Mouse (Mus musculus) left cerebral cortex, adult 2 months (tissue): Measurements from ENCODE around the gene Rnf32. TPM values are rescaled to one million over a fixed set of nuclear protein-coding genes. Genes with fewer than 3 reads are reported as not detected.
A peak's percentile ranks its signal among the peaks of the same experiment; 100 is the strongest.

Experiments used
- DNase-seq, 2 experiments: peaks; one replicate each; pipeline ENCODE4 v3.0.0; 2021 to 2022; ENCODE audit warnings: low spot score in 2 of 2, mixed read lengths in 1 of 2; ENCODE audit errors: extremely low spot score in 1 of 2
- H3K27ac ChIP-seq: fragments of 200-600 bp; 2 replicates; pipeline ENCODE4 v1.8.1; 2022
- H3K4me3 ChIP-seq: fragments of 200-600 bp; 2 replicates; pipeline ENCODE4 v1.8.1; 2022
- CTCF ChIP-seq: fragments of 200-600 bp; IDR thresholded peaks from 2 replicates; pipeline ENCODE4 v1.8.1; 2022; ENCODE audit warnings: antibody characterized with exemption, mild to moderate bottlenecking, moderate library complexity
- intact Hi-C: fragments of 180-260 bp; cut with DNase I; formaldehyde crosslinking; loops from one replicate; pipeline ENCODE4 v1.15.1; 2025
- total RNA-seq, 2 experiments: library from RNA; stranded (reverse); gene quantifications; 2 replicates each; pipeline ENCODE4 v1.2.3; 2021

The Rnf32 gene
- total RNA-seq, 2 experiments from 2014 or later: 13.9 to 16.3 TPM

- Histone ChIP-seq H3K27ac (no peak overlapping the region), H3K4me3 (no peak overlapping the region)
- TF ChIP-seq CTCF: no peak
- intact Hi-C loops: no loop called here
- no peak for DNase-seq
Observed at GRCm38 (mm10) chr5:29211980-29212555, 16.3 kb downstream of the Rnf32 start.

- intact Hi-C loops: no loop called here
- no peak for DNase-seq
- Histone ChIP-seq H3K27ac (no peak overlapping the region), H3K4me3 (no peak overlapping the region)
- no peak for TF ChIP-seq CTCF
Observed at GRCm38 (mm10) chr5:29217997-29218396, 22.2 kb downstream of the Rnf32 start.

- no peak for TF ChIP-seq CTCF
- DNase-seq: no peak
- no peak overlapping the region for H3K27ac ChIP-seq
- no peak overlapping the region for H3K4me3 ChIP-seq
- intact Hi-C loops: no loop called here
Observed at GRCm38 (mm10) chr5:29224089-29224488, 28.3 kb downstream of the Rnf32 start.

GRCm38 (mm10) chr5:29230481-29230880 lies 34.7 kb downstream of the Rnf32 start:
- intact Hi-C loops: no loop called here
- H3K4me3 ChIP-seq: no peak overlapping the region
- H3K27ac ChIP-seq: no peak overlapping the region
- no peak for TF ChIP-seq CTCF
- DNase-seq: no peak

- intact Hi-C loops: no loop called here
- no peak for DNase-seq
- H3K4me3 ChIP-seq: no peak overlapping the region
- TF ChIP-seq CTCF: no peak
- no peak overlapping the region for H3K27ac ChIP-seq
Observed at GRCm38 (mm10) chr5:29238379-29238778, 42.6 kb downstream of the Rnf32 start.

- TF ChIP-seq CTCF: no peak
- no peak for DNase-seq
Observed at GRCm38 (mm10) chr5:29244769-29245168, 49.0 kb downstream of the Rnf32 start.

GRCm38 (mm10) chr5:29250795-29251495 lies 55.2 kb downstream of the Rnf32 start:
- H3K27ac ChIP-seq: no peak overlapping the region
- intact Hi-C loops: no loop called here
- DNase-seq: no peak
- no peak for TF ChIP-seq CTCF
- H3K4me3 ChIP-seq: no peak overlapping the region

More at GRCm38 (mm10) chr5:29244769-29245168, 49.0 kb downstream of the Rnf32 start:
- intact Hi-C loops: no loop called here
- H3K27ac ChIP-seq: no peak overlapping the region
- H3K4me3 ChIP-seq: no peak overlapping the region

GRCm38 (mm10) chr5:29251496-29251873 lies 55.7 kb downstream of the Rnf32 start:
- intact Hi-C loops: no loop called here
- no peak overlapping the region for H3K4me3 ChIP-seq
- TF ChIP-seq CTCF: no peak
- H3K27ac ChIP-seq: no peak overlapping the region
- DNase-seq: no peak

GRCm38 (mm10) chr5:29253876-29254275 lies 58.1 kb downstream of the Rnf32 start:
- no peak for TF ChIP-seq CTCF
- no peak overlapping the region for H3K4me3 ChIP-seq
- intact Hi-C loops: no loop called here
- no peak for DNase-seq
- H3K27ac ChIP-seq: no peak overlapping the region

- DNase-seq: no peak
- intact Hi-C loops: loop anchor here (10.0 kb wide), 1 partner anchor 236 kb away; no protein-coding TSS in a partner anchor
Observed at GRCm38 (mm10) chr5:29270879-29271278, 75.1 kb downstream of the Rnf32 start.

GRCm38 (mm10) chr5:29273426-29273825 lies 77.6 kb downstream of the Rnf32 start:
- H3K27ac ChIP-seq: no peak overlapping the region
- TF ChIP-seq CTCF: no peak
- intact Hi-C loops: loop anchor here (10.0 kb wide), 1 partner anchor 239 kb away; no protein-coding TSS in a partner anchor
- no peak for DNase-seq
- H3K4me3 ChIP-seq: no peak overlapping the region

More at GRCm38 (mm10) chr5:29270879-29271278, 75.1 kb downstream of the Rnf32 start:
- H3K4me3 ChIP-seq: no peak overlapping the region
- no peak; the same call in 1 of the 2 replicates for TF ChIP-seq CTCF
- no peak overlapping the region for H3K27ac ChIP-seq

- no peak for DNase-seq
- H3K4me3 ChIP-seq: no peak overlapping the region
- no peak overlapping the region for H3K27ac ChIP-seq
- intact Hi-C loops: loop anchor here (5.0 to 10.0 kb wide), 2 partner anchors 240 to 807 kb away; partner anchors contain the start of gene Shh
- TF ChIP-seq CTCF: peak; percentile 42
Observed at GRCm38 (mm10) chr5:29274746-29275145, 79.0 kb downstream of the Rnf32 start.

Other genes starting within 250 kb of the Rnf32 start
- 10 to 100 TPM; 28.5 to 29.6 TPM for gene Lmbr1, start 182.4 kb downstream of the Rnf32 start, total RNA-seq
- 10 to 100 TPM; 19.9 to 25.4 TPM for gene Nom1, start 238.7 kb downstream of the Rnf32 start, total RNA-seq